Mouse (Mus musculus) Patski (cell line): ENCODE data around the gene Bckdhb. TPM values are rescaled to one million over a fixed set of nuclear protein-coding genes. Genes with fewer than 3 reads are reported as not detected.

Source experiments
- ATAC-seq: fragments of 100-300 bp; one replicate; pipeline ENCODE4 v1.8.0; 2021
- CTCF ChIA-PET: fragments of 350-600 bp; sonication (Branson Sonifier 250); formaldehyde crosslinking; loops from one replicate; lab custom pipeline; 2022; ENCODE audit warnings: inconsistent platforms; lab: Charles Lee
- POLR2A ChIA-PET: fragments of 350-600 bp; sonication (Branson Sonifier 250); formaldehyde crosslinking; loops from one replicate; lab custom pipeline; 2022; ENCODE audit warnings: antibody characterized with exemption, inconsistent platforms; lab: Charles Lee
- DNase-seq: peaks from one replicate; pipeline ENCODE4 v3.0.0-alpha.2; 2011; ENCODE audit warnings: low read depth, low spot score
- H3K27me3 ChIP-seq: fragments of 371-371 bp; one replicate; pipeline ENCODE4 v1.5.1; 2021
- CTCF ChIP-seq: fragments of 100-300 bp; IDR thresholded peaks from one replicate; pipeline ENCODE4 v1.5.1; 2021
- in situ Hi-C: fragments of 300-500 bp; cut with MboI; formaldehyde crosslinking; loops from 3 replicates; pipeline ENCODE4 v1.11.1; 2018; ENCODE audit warnings: low pct_unique_long_range_greater_than_20kb, mixed read lengths
- polyA plus RNA-seq: library from polyadenylated mRNA; unstranded; gene quantifications from one replicate; pipeline ENCODE4 v1.2.3, GENCODE M21; 2021

Bckdhb gene
- polyA plus RNA-seq, 1 experiment from 2014 or later = 35.8 TPM

DNA sequence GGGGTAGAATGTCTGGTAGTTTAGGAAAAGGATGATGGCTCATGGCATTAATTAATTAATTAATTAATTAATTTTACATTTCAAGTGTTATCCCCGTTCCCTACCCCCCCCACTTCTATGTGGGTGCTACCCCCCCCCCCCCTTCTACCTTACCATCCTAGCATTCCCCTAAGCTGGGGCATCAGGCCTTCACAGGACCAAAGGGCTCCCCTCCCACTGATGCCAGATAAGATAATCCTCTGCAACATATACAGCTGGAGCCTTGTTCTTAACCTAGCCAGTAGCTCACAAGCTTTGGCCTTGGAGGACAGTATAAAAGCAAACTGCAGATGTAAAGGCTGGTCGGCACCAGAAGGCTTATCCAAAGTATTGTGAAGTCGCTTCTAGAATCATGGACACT lies 138.7 kb downstream of the Bckdhb start:
- TF ChIP-seq CTCF = no peak
- CTCF ChIA-PET = interaction anchor here (1.8 kb wide), 1 partner anchor 83 kb away, joined by 3 read pairs; no protein-coding TSS in a partner anchor
- POLR2A ChIA-PET = no interaction called here
- no peaks in the 10 kb centered on the region for H3K27me3 ChIP-seq
- ATAC-seq = no peak
- in situ Hi-C loops = no loop called here
- DNase-seq = no peak

- in situ Hi-C loops = no loop called here
- CTCF ChIA-PET = interaction anchor here (1.8 kb wide), 1 partner anchor 83 kb away, joined by 3 read pairs; no protein-coding TSS in a partner anchor
- TF ChIP-seq CTCF = no peak
- POLR2A ChIA-PET = no interaction called here
- no peaks in the 10 kb centered on the region for H3K27me3 ChIP-seq
- DNase-seq (no peak), ATAC-seq (no peak)
These were observed 139.2 kb downstream of the Bckdhb start for GRCm38 (mm10) chr9:84064113-84064512.

DNA sequence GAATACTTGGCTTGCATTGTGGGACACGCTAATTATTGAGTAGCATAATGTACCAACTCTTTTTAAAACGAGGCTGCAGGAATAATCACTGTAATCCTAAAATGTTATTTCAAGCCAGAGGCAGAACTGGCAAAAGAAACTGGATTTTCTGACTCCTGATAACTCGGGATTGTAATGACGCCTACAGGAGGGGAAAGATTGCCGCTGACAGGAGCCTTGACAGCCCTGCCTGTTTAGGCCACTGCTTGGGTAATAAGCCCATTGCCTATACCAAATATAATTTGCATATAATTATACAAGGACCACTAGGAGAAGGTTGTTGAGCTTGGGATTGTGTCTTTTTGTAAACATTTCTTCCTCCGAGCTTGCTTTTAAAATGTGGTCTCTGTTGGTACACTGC lies 145.3 kb downstream of the Bckdhb start:
- POLR2A ChIA-PET = no interaction called here
- in situ Hi-C loops = no loop called here
- no peak for TF ChIP-seq CTCF
- no peaks in the 10 kb centered on the region for H3K27me3 ChIP-seq
- CTCF ChIA-PET = interaction anchor here (1.9 kb wide), 1 partner anchor 20 kb away, joined by 5 read pairs; no protein-coding TSS in a partner anchor
- DNase-seq (no peak), ATAC-seq (no peak)

DNA sequence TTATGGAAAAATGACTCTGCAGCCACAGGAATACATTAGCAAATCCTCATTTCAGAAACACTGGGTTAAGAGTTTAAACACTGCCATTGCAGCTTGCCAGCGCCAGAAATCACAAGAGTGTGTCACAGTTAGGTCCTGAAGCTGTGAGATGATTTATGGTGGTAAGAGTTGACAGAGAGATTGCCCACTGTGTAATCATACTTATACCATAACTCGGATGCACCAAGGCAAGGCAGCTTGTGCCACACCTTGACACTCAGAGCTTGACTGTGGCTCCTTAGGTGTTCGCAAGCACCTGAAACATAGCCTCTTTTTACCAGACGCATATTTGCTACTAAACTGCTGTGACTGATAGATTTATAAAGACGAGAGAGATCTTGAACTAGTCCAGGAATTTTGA lies 145.8 kb downstream of the Bckdhb start:
- no peak for TF ChIP-seq CTCF
- in situ Hi-C loops = no loop called here
- no peak for DNase-seq
- CTCF ChIA-PET = interaction anchor here (1.9 kb wide), 1 partner anchor 19 kb away, joined by 5 read pairs; no protein-coding TSS in a partner anchor
- POLR2A ChIA-PET = no interaction called here
- ATAC-seq = no peak
- H3K27me3 ChIP-seq = no peaks in the 10 kb centered on the region

DNA sequence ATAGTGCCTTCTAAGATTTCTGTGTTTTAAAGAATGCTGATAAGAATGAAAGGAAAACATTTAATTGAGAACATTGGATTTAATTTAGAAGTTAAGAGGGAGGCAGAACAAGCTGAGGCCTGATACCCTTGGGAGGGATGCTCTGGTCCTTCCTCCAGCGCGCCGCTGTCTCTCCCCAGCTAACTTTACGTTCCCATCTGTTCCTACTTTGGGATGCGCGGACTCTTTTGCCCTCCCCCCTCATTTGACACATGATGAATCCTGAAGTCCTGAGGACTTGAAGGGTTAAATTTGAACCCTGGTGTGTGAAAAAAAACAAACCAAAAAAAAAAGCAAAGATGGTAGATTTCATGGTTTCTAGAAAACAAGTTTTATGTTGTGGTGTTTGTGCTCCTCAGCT lies 147.6 kb downstream of the Bckdhb start:
- no peaks in the 10 kb centered on the region for H3K27me3 ChIP-seq
- in situ Hi-C loops = no loop called here
- no peak for TF ChIP-seq CTCF
- ChIA-PET POLR2A (interaction anchor here (0.7 kb wide), 3 partner anchors 234 to 1723 kb away, joined by 3 read pairs; no protein-coding TSS in a partner anchor), CTCF (interaction anchor here (1.9 kb wide), 1 partner anchor 8 kb away, joined by 4 read pairs; no protein-coding TSS in a partner anchor)
- DNase-seq (no peak), ATAC-seq (no peak)

GRCm38 (mm10) chr9:84073237-84073636 lies 148.3 kb downstream of the Bckdhb start:
- DNase-seq (no peak), ATAC-seq (no peak)
- no peaks in the 10 kb centered on the region for H3K27me3 ChIP-seq
- POLR2A ChIA-PET = interaction anchor here (0.7 kb wide), 3 partner anchors 235 to 1722 kb away, joined by 3 read pairs; no protein-coding TSS in a partner anchor
- CTCF ChIA-PET = no interaction called here
- in situ Hi-C loops = no loop called here
- TF ChIP-seq CTCF = no peak

DNA sequence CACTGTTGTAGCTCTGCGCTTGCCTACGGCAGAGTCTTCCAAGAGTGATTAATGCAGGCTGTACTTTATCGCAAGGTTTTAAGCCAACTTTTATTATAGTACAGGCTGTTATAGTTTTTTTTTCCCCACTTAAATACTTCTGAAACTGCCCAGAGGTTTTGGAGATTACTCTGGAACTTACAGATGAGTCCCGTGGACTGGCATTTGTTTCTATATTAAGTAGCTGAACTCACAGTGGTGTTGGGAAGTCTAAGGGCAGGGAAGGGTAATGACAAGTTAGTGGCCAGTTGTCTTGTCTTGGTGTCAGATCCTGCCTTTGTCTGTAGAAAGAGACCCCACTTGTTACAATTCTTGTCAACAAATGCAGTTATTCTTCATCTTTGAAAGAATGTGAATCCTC lies 158.6 kb downstream of the Bckdhb start:
- no peak for TF ChIP-seq CTCF
- POLR2A ChIA-PET = no interaction called here
- DNase-seq = no peak
- ATAC-seq = no peak
- CTCF ChIA-PET = no interaction called here
- in situ Hi-C loops = no loop called here
- H3K27me3 ChIP-seq = no peaks in the 10 kb centered on the region

DNA sequence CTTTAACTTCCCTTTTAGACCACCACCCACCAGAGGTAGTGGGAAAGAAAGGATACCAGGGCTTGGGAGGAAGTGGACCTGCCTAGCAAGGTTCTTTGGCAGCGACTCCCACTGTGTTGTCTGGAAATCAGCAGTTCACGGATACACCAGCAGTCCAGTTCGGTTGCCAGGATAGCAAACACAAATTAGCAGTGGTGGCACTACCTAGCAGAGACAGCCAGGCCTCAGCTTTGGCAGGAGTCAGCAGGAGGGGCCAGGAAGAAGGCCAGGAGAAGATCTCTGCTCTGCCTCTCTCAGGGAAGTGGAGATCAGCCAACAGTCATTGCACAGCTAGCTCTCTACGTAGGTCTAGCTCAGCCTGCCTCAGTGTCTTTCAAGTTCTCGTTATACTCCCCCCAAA lies 159.7 kb downstream of the Bckdhb start:
- ChIA-PET CTCF (no interaction called here), POLR2A (no interaction called here)
- DNase-seq = no peak
- no peak for TF ChIP-seq CTCF
- H3K27me3 ChIP-seq = no peaks in the 10 kb centered on the region
- in situ Hi-C loops = no loop called here
- ATAC-seq = no peak

DNA sequence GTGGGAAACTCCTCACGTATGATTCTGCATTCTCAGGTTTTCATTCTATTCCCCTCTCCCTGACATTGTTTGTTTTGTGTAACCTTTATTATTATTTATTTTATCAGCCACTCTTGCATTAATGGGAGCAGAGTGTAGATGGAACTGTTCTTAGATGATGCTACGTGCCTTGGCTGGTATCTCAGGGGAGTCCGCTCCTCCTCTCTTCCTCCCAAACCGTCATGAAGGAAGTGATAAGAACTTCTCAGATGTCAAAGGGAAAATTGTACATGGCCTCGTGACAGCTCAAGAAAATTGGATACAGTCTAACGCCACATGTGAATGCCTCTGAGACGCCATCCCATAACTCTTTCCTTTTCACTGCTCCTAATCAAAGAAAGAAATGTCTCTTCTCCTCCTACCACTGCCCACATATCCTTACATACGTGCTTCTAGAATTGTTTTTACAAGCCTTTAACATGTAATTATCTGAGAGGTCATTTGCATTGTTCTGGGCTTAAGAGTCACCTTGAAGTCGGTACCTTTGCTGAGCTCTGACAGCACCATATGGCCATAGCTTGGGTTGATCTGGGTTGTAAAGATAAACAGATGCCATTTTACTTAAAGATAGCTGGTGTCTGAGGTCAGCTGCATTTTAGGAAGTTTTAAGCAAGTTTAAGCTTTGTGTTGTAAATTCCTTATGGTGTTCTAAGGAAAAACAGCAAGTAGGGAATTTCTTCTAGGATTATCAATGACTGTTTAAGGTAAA lies 165.5 kb downstream of the Bckdhb start:
- DNase-seq (no peak), ATAC-seq (no peak)
- TF ChIP-seq CTCF = no peak
- CTCF ChIA-PET = interaction anchor here (1.8 kb wide), 1 partner anchor 20 kb away, joined by 5 read pairs; no protein-coding TSS in a partner anchor
- POLR2A ChIA-PET = no interaction called here
- in situ Hi-C loops = no loop called here
- no peaks in the 10 kb centered on the region for H3K27me3 ChIP-seq

DNA sequence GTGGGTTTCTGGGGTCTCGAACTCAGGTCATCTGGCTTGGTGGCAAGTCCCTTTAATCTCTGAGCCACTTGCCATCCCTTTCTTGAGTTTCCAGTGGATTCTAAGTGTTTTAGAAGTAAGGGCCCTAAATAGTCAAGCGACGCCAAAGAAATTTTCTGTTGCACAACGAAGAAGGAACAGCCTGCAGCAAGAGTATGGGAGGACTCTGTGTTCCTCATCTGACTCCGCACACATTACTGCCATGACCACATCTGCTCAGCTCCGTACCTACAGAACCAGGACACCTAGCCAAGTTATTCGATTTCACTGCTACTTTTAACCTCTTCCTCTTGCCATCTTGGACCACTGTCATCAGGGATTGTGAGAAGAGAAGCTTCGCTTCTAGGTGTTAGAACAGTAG lies 168.0 kb downstream of the Bckdhb start:
- no peaks in the 10 kb centered on the region for H3K27me3 ChIP-seq
- ATAC-seq = no peak
- ChIA-PET POLR2A (interaction anchor here (0.9 to 1.0 kb wide), 2 partner anchors 14 to 63 kb away, joined by 3 read pairs; no protein-coding TSS in a partner anchor), CTCF (interaction anchor here (1.4 kb wide), 1 partner anchor 14 kb away, joined by 4 read pairs; no protein-coding TSS in a partner anchor)
- no peak for DNase-seq
- in situ Hi-C loops = no loop called here
- TF ChIP-seq CTCF = no peak

DNA sequence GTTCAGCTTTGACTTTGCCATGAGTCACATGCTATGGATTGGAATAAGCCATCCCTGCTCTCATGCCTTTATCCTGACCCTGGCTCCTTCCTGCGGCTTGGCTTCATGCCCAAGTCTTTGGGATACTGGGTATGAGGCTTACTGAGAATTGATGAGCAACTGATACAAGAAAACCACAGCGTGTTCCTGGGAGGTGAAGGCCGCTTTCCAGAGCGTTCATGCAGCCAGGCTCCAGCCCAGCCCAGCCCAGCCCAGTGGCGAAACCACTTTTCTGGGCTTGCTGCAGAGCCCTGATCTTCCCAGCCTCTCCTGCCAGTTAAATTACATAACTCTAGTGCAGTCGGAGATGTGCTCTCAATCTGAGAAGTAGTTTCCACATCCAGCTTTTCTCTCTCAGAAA lies 169.2 kb downstream of the Bckdhb start:
- POLR2A ChIA-PET = interaction anchor here (0.9 kb wide), 1 partner anchor 13 kb away, joined by 3 read pairs; no protein-coding TSS in a partner anchor
- no peaks in the 10 kb centered on the region for H3K27me3 ChIP-seq
- in situ Hi-C loops = no loop called here
- DNase-seq = peak; percentile 63
- CTCF ChIA-PET = interaction anchor here (1.4 kb wide), 1 partner anchor 15 kb away, joined by 4 read pairs; no protein-coding TSS in a partner anchor
- peak; percentile 94 for ATAC-seq
- TF ChIP-seq CTCF = no peak
